Mouse (Mus musculus): Measurements from ENCODE around the gene Mat2b. TPM values are rescaled to one million over a fixed set of nuclear protein-coding genes. Genes with fewer than 3 reads are reported as not detected.

Gene Mat2b
- polyA plus RNA-seq, 1 experiment from 2014 or later, result 80.2 TPM

Other genes with a start within 250 kb of the Mat2b start
- gene Hmmr, start 38.2 kb upstream of the Mat2b start, polyA plus RNA-seq (2016; fragmentation: Nextera tagmentation; extraction: Ambion mirVana), result 33.7 and 33.8 TPM in 2 replicates
- gene Nudcd2, start 38.5 kb upstream of the Mat2b start, polyA plus RNA-seq (2016; fragmentation: Nextera tagmentation; extraction: Ambion mirVana), result 122 and 124 TPM in 2 replicates
- gene Ccng1, start 60.1 kb upstream of the Mat2b start, polyA plus RNA-seq (2016; fragmentation: Nextera tagmentation; extraction: Ambion mirVana), result 36.7 and 40.4 TPM in 2 replicates

Data from neural tube, embryonic 12.5 days (tissue).